Mouse (Mus musculus) liver, embryonic 11.5 days (tissue): ENCODE results near the gene Slc12a6. TPM values are rescaled to one million over a fixed set of nuclear protein-coding genes. Genes with fewer than 3 reads are reported as not detected.

Source experiments
- ATAC-seq: fragments of 200-750 bp; cut with Nextera tagmentation; replicated peaks from 2 replicates; pipeline ENCODE4 v1.8.0; 2017; ENCODE audit warnings: moderate number of reproducible peaks, mild to moderate bottlenecking, moderate TSS enrichment, moderate library complexity; ENCODE audit not compliant: low FRiP score
- DNase-seq: peaks from one replicate; pipeline ENCODE4 v3.0.0-alpha.2; 2017; ENCODE audit warnings: low spot score
- H3K27ac ChIP-seq: fragments of 300-500 bp; sonication (generic); 2 replicates; pipeline ENCODE4 v1.5.1; 2014; ENCODE audit warnings: mild to moderate bottlenecking, low read depth, low read length, control low read depth
- H3K27me3 ChIP-seq: fragments of 300-500 bp; sonication (generic); replicated peaks from 2 replicates; pipeline ENCODE4 v1.6.1; 2014; ENCODE audit warnings: low read length, mixed read lengths; ENCODE audit not compliant: control insufficient read depth, insufficient read depth
- H3K36me3 ChIP-seq: fragments of 300-500 bp; sonication (generic); 2 replicates; pipeline ENCODE4 v1.6.1; 2014; ENCODE audit warnings: mild to moderate bottlenecking, low read length, moderate library complexity, mixed read lengths; ENCODE audit not compliant: control insufficient read depth, insufficient read depth
- H3K4me1 ChIP-seq: fragments of 300-500 bp; sonication (generic); replicated peaks from 2 replicates; pipeline ENCODE4 v1.6.1; 2014; ENCODE audit warnings: low read length, mixed read lengths; ENCODE audit not compliant: control insufficient read depth, insufficient read depth
- H3K4me2 ChIP-seq: fragments of 300-500 bp; sonication (generic); 2 replicates; pipeline ENCODE4 v1.6.1; 2014; ENCODE audit warnings: mild to moderate bottlenecking, control low read depth, moderate library complexity
- H3K4me3 ChIP-seq: fragments of 300-500 bp; sonication (generic); 2 replicates; pipeline ENCODE4 v1.5.1; 2014; ENCODE audit warnings: low read depth, low read length, control low read depth
- H3K9ac ChIP-seq: fragments of 300-500 bp; sonication (generic); 2 replicates; pipeline ENCODE4 v1.6.1; 2014; ENCODE audit warnings: low read depth, low read length, control low read depth
- H3K9me3 ChIP-seq: fragments of 300-500 bp; sonication (generic); 2 replicates; pipeline ENCODE4 v1.6.1; 2016; ENCODE audit warnings: low read length, inconsistent platforms, mixed read lengths; ENCODE audit not compliant: control insufficient read depth
- WGBS: fragments of 180-500 bp; shearing (Covaris S2); extraction: QIAGEN DNeasy Blood & Tissue Kit; methylation state at CpG from one replicate; pipeline ENCODE4 v1.1.7; 2014; 5-methylcytosine and 5-hydroxymethylcytosine counted together
- polyA plus RNA-seq: library from polyadenylated mRNA; unstranded; fragments of >200 nt; fragmentation: Nextera tagmentation; extraction: Ambion mirVana; gene quantifications from 2 replicates; pipeline ENCODE4 v1.2.1, GENCODE M21; 2014

Gene Slc12a6
- polyA plus RNA-seq, 1 experiment from 2014 or later = 12.3 TPM

GRCm38 (mm10) chr2:112239212-112239934 lies 26.3 kb upstream of the Slc12a6 start, which contains the start of gene Lpcat4:
Lpcat4 (plus strand) TSS chr2:112239468.
- no peaks in the 10 kb centered on the region for H3K27me3 ChIP-seq
- peak within 1 kb of the TSS; percentile 86 for H3K9ac ChIP-seq
- ATAC-seq (peak; percentile 89), DNase-seq (peak; percentile 85)
- no peaks in the 10 kb centered on the region for H3K9me3 ChIP-seq
- WGBS = under 1% methylated on average over 88 of the region's 94 CpGs
- H3K4me2 ChIP-seq = peak within 1 kb of the TSS; percentile 98
- no peaks in the 10 kb centered on the region for H3K36me3 ChIP-seq
- H3K4me1 ChIP-seq = no peaks in the 10 kb centered on the region; the same call in 1 of the 2 replicates
- H3K27ac ChIP-seq = peak within 1 kb of the TSS; percentile 86
- peak within 1 kb of the TSS; percentile 74 for H3K4me3 ChIP-seq

GRCm38 (mm10) chr2:112239935-112240721 lies 25.5 kb upstream of the Slc12a6 start:
- under 1% methylated on average over 27 of the region's 28 CpGs for WGBS
- Histone ChIP-seq H3K27me3 (no peaks in the 10 kb centered on the region), H3K4me1 (no peaks in the 10 kb centered on the region; the same call in 1 of the 2 replicates), H3K4me2 (peak overlapping the region; percentile 98), H3K9ac (peak overlapping the region; percentile 86), H3K4me3 (peak overlapping the region; percentile 74), H3K27ac (peak overlapping the region; percentile 86; the same call in 1 of the 2 replicates), H3K9me3 (no peaks in the 10 kb centered on the region), H3K36me3 (no peaks in the 10 kb centered on the region)
- peak; percentile 28 for ATAC-seq
- peak; percentile 64 for DNase-seq

GRCm38 (mm10) chr2:112241787-112242186 lies 23.8 kb upstream of the Slc12a6 start:
- no peaks in the 10 kb centered on the region for H3K36me3 ChIP-seq
- no peaks in the 10 kb centered on the region for H3K9me3 ChIP-seq
- no peak for DNase-seq
- WGBS = 84% methylated on average over 14 of the region's 14 CpGs
- no peak overlapping the region for H3K4me2 ChIP-seq
- no peak overlapping the region for H3K9ac ChIP-seq
- H3K4me3 ChIP-seq = no peak overlapping the region
- H3K27ac ChIP-seq = no peak overlapping the region
- ATAC-seq = no peak
- H3K27me3 ChIP-seq = no peaks in the 10 kb centered on the region
- H3K4me1 ChIP-seq = no peaks in the 10 kb centered on the region; the same call in 1 of the 2 replicates

GRCm38 (mm10) chr2:112245307-112245706 lies 20.3 kb upstream of the Slc12a6 start:
- Histone ChIP-seq H3K27me3 (no peaks in the 10 kb centered on the region), H3K4me2 (no peak overlapping the region), H3K4me3 (no peak overlapping the region), H3K9me3 (no peaks in the 10 kb centered on the region), H3K4me1 (no peaks in the 10 kb centered on the region; the same call in 1 of the 2 replicates), H3K9ac (no peak overlapping the region), H3K27ac (no peak overlapping the region), H3K36me3 (no peaks in the 10 kb centered on the region)
- no peak for DNase-seq
- no peak for ATAC-seq
- WGBS = 84% methylated on average over 5 of the region's 5 CpGs

GRCm38 (mm10) chr2:112246193-112246592 lies 19.4 kb upstream of the Slc12a6 start:
- Histone ChIP-seq H3K27me3 (no peaks in the 10 kb centered on the region), H3K9ac (no peak overlapping the region), H3K4me3 (no peak overlapping the region), H3K27ac (no peak overlapping the region), H3K4me1 (no peaks in the 10 kb centered on the region), H3K4me2 (no peak overlapping the region), H3K9me3 (no peaks in the 10 kb centered on the region), H3K36me3 (no peaks in the 10 kb centered on the region)
- WGBS = 91% methylated on average over 6 of the region's 6 CpGs
- DNase-seq (no peak), ATAC-seq (no peak)

GRCm38 (mm10) chr2:112247323-112247722 lies 18.3 kb upstream of the Slc12a6 start:
- H3K27ac ChIP-seq = no peak overlapping the region
- H3K4me1 ChIP-seq = no peaks in the 10 kb centered on the region
- H3K9me3 ChIP-seq = no peaks in the 10 kb centered on the region
- ATAC-seq = no peak
- no peaks in the 10 kb centered on the region for H3K36me3 ChIP-seq
- no peak overlapping the region for H3K4me2 ChIP-seq
- no peaks in the 10 kb centered on the region for H3K27me3 ChIP-seq
- DNase-seq = no peak
- H3K9ac ChIP-seq = no peak overlapping the region
- H3K4me3 ChIP-seq = no peak overlapping the region
- whole genome bisulfite sequencing = 73% methylated on average over 10 of the region's 10 CpGs

- H3K27ac ChIP-seq = no peak overlapping the region
- WGBS = 89% methylated on average over 10 of the region's 10 CpGs
Observed at GRCm38 (mm10) chr2:112249780-112250453, 15.7 kb upstream of the Slc12a6 start.

GRCm38 (mm10) chr2:112254675-112255515 lies 10.7 kb upstream of the Slc12a6 start:
- H3K4me3 ChIP-seq = no peak overlapping the region
- H3K4me1 ChIP-seq = no peaks in the 10 kb centered on the region
- no peak overlapping the region for H3K27ac ChIP-seq
- no peaks in the 10 kb centered on the region for H3K36me3 ChIP-seq
- ATAC-seq (no peak), DNase-seq (no peak)
- no peaks in the 10 kb centered on the region for H3K27me3 ChIP-seq
- no peak overlapping the region for H3K4me2 ChIP-seq
- no peak overlapping the region for H3K9ac ChIP-seq
- no peaks in the 10 kb centered on the region for H3K9me3 ChIP-seq
- 67% methylated on average over 7 of the region's 7 CpGs for WGBS

More at GRCm38 (mm10) chr2:112249780-112250453, 15.7 kb upstream of the Slc12a6 start:
- H3K9me3 ChIP-seq = no peaks in the 10 kb centered on the region
- DNase-seq (no peak), ATAC-seq (no peak)
- H3K4me1 ChIP-seq = no peaks in the 10 kb centered on the region
- no peaks in the 10 kb centered on the region for H3K36me3 ChIP-seq
- no peak overlapping the region for H3K4me2 ChIP-seq
- H3K9ac ChIP-seq = no peak overlapping the region
- H3K4me3 ChIP-seq = no peak overlapping the region
- no peaks in the 10 kb centered on the region for H3K27me3 ChIP-seq
